Mouse (Mus musculus): ENCODE measurements around the gene Ltbp1.

Ltbp1 gene

DNA sequence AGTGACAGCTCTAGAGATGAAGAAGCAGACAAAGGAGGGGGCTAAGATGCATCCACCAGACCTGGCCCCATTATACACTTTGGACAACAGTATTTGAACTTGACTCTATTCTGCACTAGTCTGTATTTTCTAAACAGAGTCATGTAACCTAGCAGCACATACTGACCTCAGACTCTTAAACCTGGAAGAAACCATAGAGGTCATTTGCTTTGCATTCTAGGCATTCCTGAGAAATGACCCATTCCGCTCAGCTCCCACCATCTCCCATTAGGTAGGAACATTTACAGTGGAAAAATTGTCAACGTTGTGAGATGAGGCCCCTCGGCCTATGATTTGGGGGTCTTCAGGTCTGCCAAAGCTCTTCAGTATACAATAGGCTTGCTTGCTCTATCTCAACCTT, 238.8 kb downstream of the Ltbp1 start:
- DNase-seq = no peak

DNA sequence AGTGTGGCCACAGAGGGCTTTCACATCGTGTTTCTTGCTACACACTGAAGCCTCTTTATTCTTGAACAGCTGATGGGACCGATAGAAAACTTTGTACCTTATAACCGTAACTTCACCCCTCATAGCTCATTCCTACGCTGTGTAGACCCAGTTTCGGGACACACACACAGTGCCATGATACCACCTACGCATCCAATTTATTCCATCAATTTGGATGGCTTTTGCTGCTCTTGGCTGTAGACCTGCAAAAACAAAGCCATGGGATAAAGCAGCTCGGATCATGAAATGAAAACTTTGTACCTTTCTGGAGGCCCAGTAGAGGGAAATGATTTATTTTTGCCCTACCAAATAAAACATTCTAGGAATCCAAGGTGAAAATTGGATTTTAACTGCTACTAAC, 239.7 kb downstream of the Ltbp1 start:
- no peak for DNase-seq

DNA sequence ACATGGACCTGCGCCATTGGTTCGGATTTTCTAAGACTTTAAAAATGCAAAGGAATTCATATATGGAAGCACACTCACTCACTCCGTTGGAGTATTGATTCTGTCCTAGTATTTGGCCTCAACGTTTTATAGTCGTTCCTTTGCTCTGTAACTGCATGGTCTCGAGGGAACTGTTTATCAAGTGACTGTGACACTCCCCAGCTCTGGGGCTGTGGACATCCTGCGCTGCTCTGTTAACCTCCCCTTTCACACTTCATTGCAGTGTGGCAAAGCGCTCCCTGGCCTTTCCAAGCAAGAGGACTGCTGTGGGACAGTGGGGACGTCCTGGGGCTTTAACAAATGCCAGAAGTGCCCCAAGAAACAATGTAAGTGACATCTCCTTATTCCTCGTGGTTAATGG, 243.3 kb downstream of the Ltbp1 start:
- no peak for DNase-seq

DNA sequence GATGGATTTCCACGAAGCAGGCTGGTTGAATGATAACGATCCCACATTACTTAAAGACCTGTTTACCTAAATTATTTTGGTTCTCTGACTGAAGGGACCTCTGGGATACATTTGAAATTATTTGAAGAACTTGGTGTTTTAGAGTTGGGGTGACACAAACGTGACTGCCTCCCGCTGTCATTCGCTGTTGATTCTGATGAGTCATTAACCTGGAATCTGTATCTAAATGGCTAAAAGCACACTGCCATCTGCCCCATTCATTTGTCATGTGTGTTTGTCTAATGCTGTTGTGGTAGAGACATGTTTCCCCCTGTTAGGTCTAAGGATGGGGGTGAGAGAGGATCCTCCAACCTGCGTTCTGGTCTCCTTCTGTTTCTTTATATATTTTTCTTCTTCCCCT, 245.2 kb downstream of the Ltbp1 start:
- DNase-seq = no peak

DNA sequence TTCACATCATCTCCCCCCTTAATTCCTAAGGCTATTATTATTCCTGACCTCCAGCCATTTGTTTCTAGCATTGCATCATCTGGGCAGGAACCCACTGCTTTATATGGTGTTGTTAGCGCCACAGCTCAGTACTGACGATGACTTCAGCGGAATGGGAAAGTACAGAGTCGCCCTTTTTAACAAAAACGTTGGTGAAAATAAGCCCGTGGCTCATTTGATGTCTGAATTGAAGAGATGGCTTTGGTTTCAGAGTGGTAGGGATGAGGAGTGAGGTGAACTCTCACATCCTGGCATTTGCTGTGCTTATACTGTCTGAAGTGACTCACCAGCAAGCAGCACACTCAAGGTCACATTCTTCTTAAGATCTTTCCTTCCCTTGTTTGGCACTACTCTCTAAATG, 245.7 kb downstream of the Ltbp1 start:
- DNase-seq = no peak

DNA sequence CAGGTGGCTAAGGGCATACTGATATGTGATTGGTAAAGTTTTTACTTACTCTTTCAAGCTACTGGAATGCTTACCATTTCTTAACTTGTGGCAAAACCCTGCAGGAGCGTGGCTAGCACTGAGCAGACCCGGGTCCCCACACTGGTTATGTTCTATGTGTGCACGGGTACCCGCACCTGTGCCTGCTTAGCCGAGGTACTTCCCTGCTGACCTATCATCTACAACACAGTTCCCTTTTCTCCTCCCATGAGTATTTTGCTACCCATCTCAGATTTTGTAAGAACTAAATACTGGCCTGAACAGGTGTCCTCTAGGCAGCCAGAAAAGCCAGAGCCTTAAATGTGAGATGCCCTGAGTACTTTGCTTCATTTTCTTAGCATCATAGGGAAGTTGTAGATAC, 247.2 kb downstream of the Ltbp1 start:
- DNase-seq = no peak

DNA sequence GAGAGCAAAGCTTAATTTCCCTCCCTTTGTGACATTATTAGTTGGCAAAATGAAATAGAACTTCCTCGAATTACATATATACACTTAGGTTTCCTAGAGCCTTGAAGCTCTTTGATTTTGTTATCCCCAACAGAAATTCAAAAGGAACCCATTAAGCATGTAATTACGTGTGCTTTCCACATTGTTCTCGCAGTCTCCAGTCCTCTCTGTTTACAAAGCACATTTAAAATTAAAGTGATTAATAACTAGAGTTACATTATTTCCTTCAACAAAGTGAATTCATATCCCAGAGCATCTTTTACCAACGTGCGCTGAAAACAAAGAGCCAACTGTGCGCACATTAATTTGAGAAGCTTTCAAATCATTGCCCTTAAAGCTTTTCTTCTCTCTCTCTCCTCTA, 249.5 kb downstream of the Ltbp1 start:
- DNase-seq = no peak

DNA sequence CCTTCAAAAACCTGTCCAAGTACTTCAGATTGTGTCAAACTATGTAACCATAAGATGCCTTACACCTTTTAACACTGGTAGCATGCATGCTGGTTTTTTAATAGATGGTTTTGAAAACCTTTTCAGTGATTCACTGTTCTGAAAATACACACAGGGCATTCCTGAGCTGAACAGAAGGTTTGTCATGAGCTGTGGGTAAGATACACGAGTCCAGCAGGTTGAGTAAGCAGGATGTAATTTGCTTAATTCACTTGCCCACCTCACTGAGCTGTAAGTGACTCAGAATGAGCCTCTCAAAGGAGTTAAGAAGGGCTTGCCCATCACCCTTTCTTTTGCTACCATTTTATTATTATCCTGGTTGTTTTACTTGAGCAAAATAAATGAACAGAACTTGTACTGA, 250.6 kb downstream of the Ltbp1 start:
- no peak for DNase-seq

DNA sequence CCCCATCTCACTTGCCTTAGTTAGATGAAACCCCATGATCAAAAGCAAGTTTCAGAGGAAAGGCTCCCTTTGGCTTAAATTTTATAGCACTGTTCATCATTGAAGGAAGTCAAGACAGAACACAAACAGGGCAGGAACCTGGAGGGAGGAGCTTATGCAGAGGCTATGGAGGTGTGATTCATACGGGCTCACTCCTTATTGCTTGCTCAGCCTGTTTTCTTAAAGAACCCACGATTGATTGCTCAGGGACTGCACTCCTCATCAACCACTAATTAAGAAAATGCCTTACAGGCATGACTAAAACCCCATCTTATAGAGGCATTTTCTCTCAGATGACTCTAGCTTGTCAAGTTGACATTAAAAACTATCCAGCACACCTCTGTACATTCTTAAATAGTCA, 253.1 kb downstream of the Ltbp1 start:
- DNase-seq = no peak

DNA sequence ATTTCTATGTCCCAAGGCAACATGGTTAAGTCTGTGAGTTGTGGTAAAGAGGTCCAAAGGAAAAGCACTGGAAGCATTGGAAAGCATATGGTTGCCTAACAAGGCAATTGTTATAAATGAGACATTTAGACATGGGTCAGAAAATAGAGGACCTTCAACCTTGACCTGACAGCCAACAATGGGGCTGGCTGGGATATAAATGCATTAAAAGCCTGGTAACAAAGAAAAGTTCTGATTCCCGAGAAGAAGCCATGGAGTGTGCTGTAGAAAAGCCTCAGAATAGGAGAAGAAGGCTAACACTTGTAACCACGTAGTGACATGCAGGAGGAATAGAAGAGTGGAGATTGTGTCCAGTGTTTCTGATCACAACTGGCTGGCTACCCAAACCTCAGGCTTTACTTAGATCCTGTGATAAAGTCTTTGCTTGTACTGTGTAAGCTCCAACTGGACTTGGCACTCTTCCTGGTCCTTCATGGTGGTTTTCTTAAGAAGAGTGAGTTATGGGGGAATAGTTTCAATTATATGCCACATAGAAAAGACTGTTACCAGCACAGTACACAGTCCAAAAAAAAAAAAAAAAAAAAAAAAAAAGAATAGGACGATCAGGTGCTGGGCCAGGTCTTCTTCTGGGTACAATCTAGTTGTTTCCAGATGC, 258.1 kb downstream of the Ltbp1 start:
- no peak for DNase-seq

DNA sequence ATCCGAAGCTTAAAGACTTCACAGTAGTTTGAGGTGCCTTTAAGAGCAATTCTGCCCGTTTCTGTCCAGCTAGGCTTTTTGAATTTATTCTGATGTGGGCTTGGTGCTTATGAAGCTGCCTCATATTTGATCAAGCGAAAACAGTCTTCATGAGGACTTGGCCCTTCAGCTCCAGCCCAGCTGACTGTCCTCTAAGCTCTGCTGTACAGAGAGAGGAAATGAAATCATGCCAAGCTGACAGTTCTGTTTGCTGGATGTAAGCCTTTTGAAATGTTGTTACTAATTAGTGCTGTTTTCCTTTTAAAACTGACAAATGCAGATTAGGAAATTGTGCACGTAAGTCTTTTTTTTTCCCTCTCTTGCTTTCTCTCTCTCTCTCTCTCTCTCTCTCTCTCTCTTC, 263.1 kb downstream of the Ltbp1 start:
- DNase-seq = no peak

DNA sequence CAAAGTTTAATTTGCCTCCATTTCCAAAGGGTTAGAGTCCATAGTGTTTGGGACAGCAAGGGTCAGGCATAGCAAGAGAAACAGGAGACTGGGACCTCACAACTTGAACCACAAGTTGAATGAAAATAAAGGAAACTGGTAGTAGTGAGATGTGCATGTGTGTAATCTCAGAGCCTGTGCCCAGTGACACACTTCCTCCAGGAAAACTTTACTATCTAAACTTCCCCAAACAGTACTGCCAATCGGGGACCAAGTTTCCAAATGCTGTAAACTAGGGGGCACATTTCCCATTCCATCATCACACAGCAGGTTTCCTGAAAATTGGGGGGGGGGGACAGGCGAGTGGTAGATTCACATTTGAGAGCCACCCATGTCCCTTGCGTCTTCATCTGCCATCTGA, 267.1 kb downstream of the Ltbp1 start:
- no peak for DNase-seq

DNA sequence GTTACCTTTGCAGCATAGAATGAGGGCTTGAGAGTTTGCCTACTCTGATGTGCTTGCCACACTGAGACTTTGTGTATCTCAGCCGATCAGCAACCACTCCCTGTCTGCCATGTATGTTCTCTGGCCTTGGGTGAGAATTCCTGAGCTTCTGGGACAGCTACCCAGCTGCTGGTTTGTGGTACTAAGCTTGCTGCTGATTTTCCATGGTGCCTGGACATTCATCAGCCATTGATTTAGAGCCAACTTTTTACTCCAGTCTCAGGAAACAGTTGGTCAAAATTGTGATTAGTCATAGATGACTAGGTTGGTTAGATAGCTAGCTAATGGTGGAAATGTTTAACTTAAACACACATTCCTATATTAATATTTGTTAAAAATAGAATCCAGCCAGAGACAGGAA, 267.9 kb downstream of the Ltbp1 start:
- no peak for DNase-seq

DNA sequence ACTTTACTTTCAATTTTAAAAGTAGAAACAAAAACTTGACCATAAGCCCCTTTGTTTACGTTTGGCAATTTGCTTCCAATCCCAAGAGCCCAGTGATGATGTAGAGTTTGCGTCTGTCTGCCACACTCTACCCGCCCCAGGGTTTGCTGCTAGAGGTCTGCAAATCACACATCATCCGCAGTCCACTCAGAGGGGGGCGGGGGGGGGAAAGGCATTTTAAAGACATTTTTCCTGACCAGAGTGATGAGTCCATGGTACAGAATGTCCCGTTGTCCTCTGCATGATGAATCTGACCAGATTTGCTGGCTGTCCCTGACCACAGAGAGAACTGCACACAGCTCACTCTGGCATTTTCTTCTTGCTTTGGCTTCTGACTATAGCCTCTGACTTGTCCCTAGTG, 269.9 kb downstream of the Ltbp1 start:
- no peak for DNase-seq

DNA sequence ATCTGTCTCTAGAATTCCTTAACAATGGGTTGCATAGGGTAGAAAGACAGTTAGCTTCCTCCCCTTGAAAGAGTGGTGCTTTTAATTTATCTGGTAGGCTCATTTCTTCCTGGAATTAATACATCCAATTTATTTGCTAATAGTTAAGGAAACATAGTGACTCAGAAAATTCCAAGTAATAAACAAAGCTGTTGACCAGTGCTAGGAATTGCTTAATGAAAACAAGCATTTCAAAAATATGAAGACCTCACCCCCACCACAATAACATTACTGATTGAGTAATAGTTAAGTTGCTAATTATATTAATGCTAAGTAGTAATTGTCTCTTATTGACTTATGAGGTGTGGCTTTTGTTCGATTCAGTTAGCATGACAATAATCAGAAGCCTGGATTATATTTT, 272.7 kb downstream of the Ltbp1 start:
- no peak for DNase-seq

DNA sequence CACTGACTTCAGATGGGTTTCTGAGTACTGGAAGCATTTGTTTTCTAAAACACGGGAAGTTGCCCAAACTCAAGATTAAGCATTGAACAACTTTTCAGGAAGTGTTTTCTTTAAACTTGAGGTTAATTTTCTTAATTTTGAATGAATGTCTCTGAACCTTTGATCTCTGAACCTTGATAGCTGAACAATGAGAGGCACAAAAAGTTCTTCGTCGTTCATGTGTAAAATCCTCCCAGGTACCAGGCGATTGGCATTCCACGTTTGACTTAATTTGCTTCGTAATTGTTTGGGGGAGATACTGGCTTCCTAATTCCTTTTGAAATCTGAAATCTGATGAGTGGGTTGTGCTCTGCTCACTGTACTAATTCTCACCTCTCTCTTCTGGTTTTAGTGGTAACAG, 273.2 kb downstream of the Ltbp1 start:
- no peak for DNase-seq

DNA sequence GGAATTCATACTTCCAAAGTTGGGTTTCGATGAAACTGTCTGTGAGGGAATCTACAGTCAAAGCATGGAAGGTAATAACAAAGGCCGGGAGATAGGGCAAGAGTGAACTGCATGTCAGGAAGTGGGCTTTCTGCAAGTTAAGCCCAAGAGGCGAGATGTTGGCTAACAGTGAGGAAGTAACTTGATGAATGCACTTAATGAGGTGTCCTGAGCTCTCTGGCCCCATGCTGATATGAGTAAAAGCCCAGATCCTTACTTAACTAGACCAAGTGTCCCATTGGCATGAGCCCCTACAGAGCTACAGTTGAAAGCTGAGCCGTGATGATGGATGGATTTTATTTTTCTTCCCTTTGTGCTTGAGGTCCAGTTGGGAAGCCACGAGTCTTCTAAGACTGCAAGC, 276.0 kb downstream of the Ltbp1 start:
- no peak for DNase-seq

DNA sequence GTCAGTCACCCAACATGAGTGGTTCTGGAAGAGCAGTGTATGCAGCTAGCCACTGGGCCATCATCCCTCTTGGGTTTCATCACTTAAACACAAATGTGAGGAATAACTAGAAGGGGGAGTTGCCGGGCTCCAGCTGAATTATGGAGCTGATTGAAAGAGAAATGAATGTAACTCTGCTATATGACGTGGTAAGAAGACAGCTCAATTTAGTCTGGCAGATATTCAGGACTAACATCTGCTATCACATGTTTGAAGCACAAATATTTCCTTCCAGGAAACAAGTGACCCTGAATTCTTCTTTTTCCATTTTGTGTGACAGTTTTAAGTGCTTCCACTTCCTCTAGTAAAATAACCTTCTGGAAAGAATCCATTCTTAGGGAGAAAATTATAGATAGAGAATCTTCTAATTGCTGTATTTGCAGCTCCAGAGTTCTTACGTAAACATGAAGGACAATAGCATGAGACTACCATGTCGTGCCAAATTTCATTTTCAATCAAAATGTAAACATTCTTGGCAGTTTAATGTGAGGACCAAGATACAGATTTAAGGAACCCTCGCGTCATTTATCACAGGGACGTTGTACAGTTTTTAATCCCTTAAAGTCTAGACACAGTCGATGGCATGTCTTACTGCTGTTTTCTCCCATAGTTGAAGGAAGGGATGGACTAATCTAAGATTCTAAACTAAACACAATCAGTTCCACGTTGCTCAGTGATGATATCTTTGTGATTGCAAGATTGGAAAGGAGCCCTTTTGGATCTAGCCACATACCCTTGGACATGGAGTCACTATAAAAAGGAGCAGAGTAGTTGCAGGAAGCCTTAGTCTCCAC, 279.7 kb downstream of the Ltbp1 start:
- DNase-seq = no peak

DNA sequence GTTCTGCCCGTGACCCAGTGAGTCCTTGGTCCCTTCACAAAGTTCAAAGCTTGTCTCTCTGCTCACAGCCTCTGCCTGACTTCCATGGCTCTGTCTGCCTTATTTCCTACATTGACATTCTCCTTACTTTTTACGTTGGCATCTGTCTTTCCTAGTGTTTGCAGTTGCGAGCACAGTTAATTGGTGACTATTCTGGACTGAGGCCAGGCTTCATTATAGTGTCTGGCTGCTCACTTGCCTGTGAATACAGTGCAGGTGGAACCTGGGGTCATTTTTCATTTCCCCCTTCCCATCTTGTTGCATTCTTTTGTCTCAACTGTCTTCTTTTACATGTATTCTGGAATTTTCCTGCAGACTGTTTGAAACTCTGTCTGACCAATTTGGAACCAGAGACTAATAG, 287.6 kb downstream of the Ltbp1 start:
- DNase-seq = no peak

DNA sequence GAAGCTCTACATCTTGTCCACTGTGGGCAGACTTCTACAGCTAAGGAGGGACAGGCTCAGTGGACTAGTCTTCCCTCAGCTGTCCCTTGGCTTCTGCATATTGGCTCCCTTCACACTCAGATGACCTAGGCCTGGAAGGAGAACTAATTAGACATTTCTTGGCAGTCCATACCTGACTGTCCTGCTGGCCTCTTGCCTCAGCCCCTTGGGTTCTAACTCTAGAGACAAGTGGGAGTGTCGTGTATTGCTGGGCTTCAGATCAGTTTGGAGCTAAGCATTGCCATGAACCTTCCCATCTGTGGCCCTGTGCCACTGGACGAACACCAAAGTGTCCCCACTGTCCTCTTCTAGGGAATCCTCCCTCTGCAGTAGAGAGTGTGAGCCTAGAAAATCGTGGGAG, 288.4 kb downstream of the Ltbp1 start:
- no peak for DNase-seq

DNA sequence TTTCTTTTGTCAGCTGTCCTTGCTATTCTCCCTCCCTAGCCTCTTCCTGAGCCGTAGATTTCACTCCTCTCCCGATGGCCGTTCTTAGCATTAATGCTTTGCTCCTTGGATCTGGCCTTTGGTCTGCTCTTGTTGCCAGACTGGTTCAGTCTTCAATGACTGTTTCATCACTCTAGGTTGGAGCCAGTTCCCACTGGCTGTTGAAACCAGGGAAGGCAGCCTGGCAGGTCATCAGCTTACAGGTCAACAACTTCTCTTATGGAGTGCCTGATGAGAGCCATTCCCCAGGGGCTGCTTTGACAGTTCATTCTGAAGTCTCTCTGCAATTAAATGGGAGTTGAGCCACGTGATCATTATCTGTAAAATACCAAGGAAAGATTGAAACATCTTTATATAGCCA, 295.5 kb downstream of the Ltbp1 start:
- no peak for DNase-seq

DNA sequence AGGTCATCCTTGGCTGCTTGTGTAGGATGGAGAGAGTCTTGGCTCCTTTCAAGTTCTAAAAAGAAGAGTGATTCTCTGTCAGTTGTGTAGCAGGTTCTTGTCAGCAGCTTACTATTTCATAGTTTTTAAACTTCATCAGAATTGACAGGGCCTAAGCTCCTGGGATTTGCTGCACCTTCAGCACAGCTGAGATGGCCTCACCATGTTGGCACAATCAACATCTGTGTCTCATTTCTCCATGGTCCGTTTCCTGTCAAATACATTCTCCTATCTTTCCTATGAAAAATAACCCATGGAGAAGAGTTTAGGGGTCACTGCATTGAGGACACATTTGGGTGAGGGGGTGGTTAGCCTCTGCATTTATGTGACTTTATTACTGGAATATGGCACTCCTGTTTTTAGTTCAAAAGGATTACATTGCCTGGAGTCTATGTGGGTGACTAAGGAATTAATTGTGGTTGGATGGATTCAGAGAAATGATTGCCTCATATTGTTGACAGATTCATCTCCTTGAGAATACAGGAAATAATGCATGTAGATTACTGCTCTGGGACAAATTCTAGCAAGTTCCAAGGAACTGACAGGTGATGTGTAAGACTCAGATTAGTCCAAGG, 299.5 kb downstream of the Ltbp1 start:
- no peak for DNase-seq

DNA sequence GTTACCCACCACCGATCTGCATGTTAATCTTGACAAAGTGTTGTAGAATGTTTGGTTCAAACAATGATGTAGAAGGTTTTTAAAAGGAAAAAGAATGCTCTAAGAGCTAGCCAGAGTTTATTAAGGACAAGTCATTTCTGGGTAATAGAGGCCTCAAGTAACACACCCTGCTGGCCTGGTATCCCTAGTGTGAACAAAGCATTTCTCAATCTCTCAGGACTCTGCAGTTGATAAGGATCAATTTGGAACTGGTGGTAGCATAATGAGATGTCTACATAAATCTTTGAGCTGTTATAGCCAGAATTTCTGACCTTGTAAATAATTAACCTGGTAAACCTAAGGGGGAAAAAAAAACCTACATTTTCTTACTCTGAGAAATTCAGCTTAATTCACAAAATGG, 300.3 kb downstream of the Ltbp1 start:
- no peak for DNase-seq
